Mouse (Mus musculus): ENCODE measurements around the gene Phxr2.

The Phxr2 gene

GRCm38 (mm10) chr10:99132595-99133272 is 6.6 kb upstream of the Phxr2 start:
- WGBS = 92% methylated on average over 11 of the region's 11 CpGs

- 45% methylated on average over 6 of the region's 6 CpGs for WGBS
These were observed 6.1 kb upstream of the Phxr2 start for GRCm38 (mm10) chr10:99132189-99132588.

- 53% methylated on average over 5 of the region's 5 CpGs for WGBS
These were observed 5.2 kb upstream of the Phxr2 start for GRCm38 (mm10) chr10:99131298-99131697.

GRCm38 (mm10) chr10:99130611-99131010 is 4.5 kb upstream of the Phxr2 start:
- 31% methylated on average over 6 of the region's 6 CpGs for WGBS

- 83% methylated on average over 11 of the region's 11 CpGs for WGBS
These were observed 1.7 kb upstream of the Phxr2 start for GRCm38 (mm10) chr10:99127691-99128261.

- WGBS = 91% methylated on average over 14 of the region's 14 CpGs
These were observed 829 bp upstream of the Phxr2 start for GRCm38 (mm10) chr10:99126954-99127353.

GRCm38 (mm10) chr10:99119471-99119870 is 6.7 kb downstream of the Phxr2 start:
- WGBS = 93% methylated on average over 4 of the region's 4 CpGs

- 87% methylated on average over 6 of the region's 6 CpGs for WGBS
These were observed 7.4 kb downstream of the Phxr2 start for GRCm38 (mm10) chr10:99118697-99119096.

GRCm38 (mm10) chr10:99117876-99118275 is 8.2 kb downstream of the Phxr2 start:
- WGBS = 91% methylated on average over 10 of the region's 10 CpGs

GRCm38 (mm10) chr10:99116650-99117615 is 9.2 kb downstream of the Phxr2 start:
- WGBS = 93% methylated on average over 16 of the region's 16 CpGs

- 51% methylated on average over 8 of the region's 8 CpGs for WGBS
These were observed 9.9 kb downstream of the Phxr2 start for GRCm38 (mm10) chr10:99116237-99116632.

GRCm38 (mm10) chr10:99115471-99116236 is 10.5 kb downstream of the Phxr2 start:
- WGBS = 56% methylated on average over 18 of the region's 18 CpGs

GRCm38 (mm10) chr10:99114295-99114694 is 11.8 kb downstream of the Phxr2 start:
- 92% methylated on average over 8 of the region's 8 CpGs for WGBS

- WGBS = 68% methylated on average over 3 of the region's 3 CpGs
These were observed 12.6 kb downstream of the Phxr2 start for GRCm38 (mm10) chr10:99113533-99113932.

- WGBS = 47% methylated on average over 12 of the region's 12 CpGs
These were observed 17.6 kb downstream of the Phxr2 start for GRCm38 (mm10) chr10:99108431-99108982.

GRCm38 (mm10) chr10:99107964-99108363 is 18.2 kb downstream of the Phxr2 start, which contains the start of gene Galnt4:
Gene Galnt4, plus strand, starts transcription at chr10:99108159.
- WGBS = 1% methylated on average over 22 of the region's 22 CpGs

- WGBS = 1% methylated on average over 104 of the region's 106 CpGs
These were observed 19.2 kb downstream of the Phxr2 start, which contains the start of gene Poc1b for GRCm38 (mm10) chr10:99106703-99107631. Gene Poc1b, plus strand, starts transcription at chr10:99107036.

GRCm38 (mm10) chr10:99106311-99106702 is 19.8 kb downstream of the Phxr2 start:
- WGBS = 11% methylated on average over 8 of the region's 8 CpGs

- 85% methylated on average over 3 of the region's 3 CpGs for WGBS
These were observed 20.6 kb downstream of the Phxr2 start for GRCm38 (mm10) chr10:99105522-99105921.

- 53% methylated on average over 10 of the region's 10 CpGs for WGBS
These were observed 28.8 kb downstream of the Phxr2 start for GRCm38 (mm10) chr10:99097374-99097773.
